In the genomic region with DNA sequence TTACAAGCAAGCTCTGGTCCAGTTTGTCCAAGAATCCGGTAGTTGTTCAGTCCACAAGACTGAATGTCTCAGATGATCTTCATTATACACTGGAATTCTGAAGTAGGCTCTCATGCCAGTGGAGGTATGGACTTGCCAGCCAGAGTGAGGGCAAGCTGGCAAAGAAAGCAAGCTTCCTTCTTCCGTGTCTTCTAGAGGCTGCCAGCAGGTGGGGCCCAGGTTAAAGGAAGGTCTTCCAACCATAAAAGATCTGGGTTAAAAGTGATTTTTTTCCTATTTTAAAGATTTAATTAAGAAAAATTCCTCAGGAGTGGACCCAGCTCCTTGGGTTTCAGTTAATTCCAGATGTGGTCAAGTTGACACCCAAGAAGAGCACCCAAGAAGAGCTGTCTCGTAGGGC, we compare ENCODE assay signal across 32 mouse cellular contexts. TPM values are rescaled to one million over a fixed set of nuclear protein-coding genes. Genes with fewer than 3 reads are reported as not detected.
DNase-seq lines count a peak whose midpoint lies in the region; ATAC-seq and TF ChIP-seq lines count a peak whose summit lies in the region.
"Had no signal": no experiment of that assay in that cellular context is flagged by ENCODE, and none has a peak within 500 bp of the region (broad histone marks: within the 10 kb centered on the region; RNA-seq: fewer than 3 reads in every experiment).

No protein-coding gene starts in this region.

- no peaks in the 10 kb centered on the region for H3K27me3 ChIP-seq in forebrain, postnatal 0 days (ENCODE audit: insufficient read depth, low read length)
- H3K27me3 ChIP-seq in forebrain, embryonic 12.5 days: no peaks in the 10 kb centered on the region
- H3K27me3 ChIP-seq: heart, embryonic 15.5 days; hindbrain, embryonic 12.5 days; limb, embryonic 12.5 days; neural tube, embryonic 13.5 days had no signal

- no peak overlapping the region for H3K4me3 ChIP-seq in forebrain, postnatal 0 days (ENCODE audit: low read depth, low read length)
- no peak overlapping the region for H3K4me3 ChIP-seq in forebrain, embryonic 12.5 days (replicated peaks)
- H3K4me3 ChIP-seq in left cerebral cortex, adult 2 months: no peak overlapping the region
- H3K4me3 ChIP-seq: erythroblast, embryonic 14.5 days; heart, embryonic 10.5 days; heart, embryonic 15.5 days; hindbrain, embryonic 12.5 days; limb, embryonic 12.5 days; neural tube, embryonic 13.5 days had no signal

- no peaks in the 10 kb centered on the region for H3K9me3 ChIP-seq in forebrain, postnatal 0 days (ENCODE audit: low read length)
- no peaks in the 10 kb centered on the region for H3K9me3 ChIP-seq in forebrain, embryonic 12.5 days
- H3K9me3 ChIP-seq: heart, embryonic 10.5 days; heart, embryonic 15.5 days; hindbrain, embryonic 12.5 days; limb, embryonic 12.5 days; neural tube, embryonic 13.5 days had no signal

- H3K4me1 ChIP-seq in forebrain, postnatal 0 days (ENCODE audit: insufficient read depth): no peaks in the 10 kb centered on the region
- no peaks in the 10 kb centered on the region for H3K4me1 ChIP-seq in forebrain, embryonic 12.5 days
- H3K4me1 ChIP-seq: heart, embryonic 15.5 days; hindbrain, embryonic 12.5 days; limb, embryonic 12.5 days; neural tube, embryonic 13.5 days had no signal

- H3K4me2 ChIP-seq in forebrain, postnatal 0 days (ENCODE audit: low read depth): no peak overlapping the region
- H3K4me2 ChIP-seq in forebrain, embryonic 12.5 days: no peak overlapping the region
- H3K4me2 ChIP-seq: heart, embryonic 15.5 days; hindbrain, embryonic 12.5 days; limb, embryonic 12.5 days; neural tube, embryonic 13.5 days had no signal

- WGBS in forebrain, postnatal 0 days: 79% methylated on average over 3 of the region's 3 CpGs
- WGBS in forebrain, embryonic 12.5 days: 92% methylated on average over 3 of the region's 3 CpGs

- H3K27ac ChIP-seq in forebrain, postnatal 0 days (ENCODE audit: low read depth, low read length): no peak overlapping the region
- no peak overlapping the region for H3K27ac ChIP-seq in forebrain, embryonic 12.5 days
- no peak overlapping the region for H3K27ac ChIP-seq in left cerebral cortex, adult 2 months
- H3K27ac ChIP-seq: heart, embryonic 10.5 days; heart, embryonic 15.5 days; hindbrain, embryonic 12.5 days; limb, embryonic 12.5 days; neural tube, embryonic 13.5 days had no signal

- ATAC-seq in forebrain, postnatal 0 days: no peak
- ATAC-seq in forebrain, embryonic 12.5 days (ENCODE audit: low FRiP score): no peak

- TF ChIP-seq POLR2A in brain, embryonic 14.5 days (IDR thresholded peaks at IDR 0.05; ENCODE audit: borderline replicate concordance, extremely low read depth, insufficient read depth, insufficient read length, poor library complexity, severe bottlenecking): no peak

- TF ChIP-seq CTCF in forebrain, postnatal 0 days (IDR thresholded peaks at IDR 0.05; ENCODE audit: low read depth): peak; percentile 53
- peak; percentile 18 for TF ChIP-seq CTCF in left cerebral cortex, adult 2 months (IDR thresholded peaks at IDR 0.05)
- peak; percentile 31; the same call in 1 of the 2 replicates for TF ChIP-seq CTCF in brain, embryonic 14.5 days (IDR thresholded peaks at IDR 0.05; ENCODE audit: borderline replicate concordance, extremely low read depth, insufficient read depth, insufficient read length)

- H3K9ac ChIP-seq in forebrain, postnatal 0 days: no peak overlapping the region
- no peak overlapping the region for H3K9ac ChIP-seq in forebrain, embryonic 12.5 days
- H3K9ac ChIP-seq: heart, embryonic 15.5 days; hindbrain, embryonic 12.5 days; limb, embryonic 12.5 days; neural tube, embryonic 13.5 days had no signal

- H3K36me3 ChIP-seq in forebrain, postnatal 0 days (ENCODE audit: insufficient read depth): no peaks in the 10 kb centered on the region
- peaks cover 71% of the 10 kb centered on the region for H3K36me3 ChIP-seq in forebrain, embryonic 12.5 days (replicated peaks)
- H3K36me3 ChIP-seq: heart, embryonic 15.5 days had no signal

- DNase-seq in forebrain, postnatal 0 days: no peak
- DNase-seq in left cerebral cortex, adult 2 months (ENCODE audit: extremely low spot score in 1 of 2, low spot score in 2 of 2): no peak
- DNase-seq in left cerebral cortex, adult 11 months (ENCODE audit: low spot score): no peak
- DNase-seq in retina, embryonic 14.5 days (ENCODE audit: low spot score): peak; percentile 16
- no peak for DNase-seq in retina, postnatal 1 day
- DNase-seq in brain, embryonic 14.5 days (ENCODE audit: low read depth): peak; percentile 17
- no peak for DNase-seq in heart, postnatal 36 days
- DNase-seq: adrenal gland, adult 2 months; adrenal gland, postnatal 36 days; cerebellum, adult 8-10 months; gastrocnemius, postnatal 14 days; kidney, adult 18-20 months; lung, postnatal 14 days; right cerebral cortex, postnatal 14 days had no signal

- intact Hi-C loops in left cerebral cortex, adult 2 months (cut with DNase I): no loop called here
- intact Hi-C loops in heart, postnatal 36 days (cut with DNase I): no loop called here

RNA-seq across cellular contexts. Expression of a gene that starts 15.7 kb away (rescaled TPM):
- total RNA-seq in forebrain, postnatal 0 days (2014; rRNA removed): 2.8 and 3.0 TPM in 2 replicates
- polyA plus RNA-seq in forebrain, postnatal 0 days (2015; fragmentation: Nextera tagmentation; extraction: Ambion mirVana): 2.1 and 3.1 TPM in 2 replicates
- 41.5 and 44.1 TPM in 2 replicates for polyA plus RNA-seq in forebrain, embryonic 12.5 days (2016; fragmentation: Nextera tagmentation; extraction: Ambion mirVana)
- 1 to 10 TPM; 1.2 to 2.0 TPM for total RNA-seq in left cerebral cortex, adult 2 months (2021)
- 11.0 and 15.9 TPM in 2 replicates for polyA plus RNA-seq in brain, embryonic 14.5 days (2012; rRNA removed)
- under 1 TPM; 0.16 to 0.89 TPM for total RNA-seq in heart, postnatal 36 days (2021)

RNA-seq across cellular contexts. Expression of a gene that starts 17.4 kb away (rescaled TPM):
- not detected in 2 replicates for total RNA-seq in forebrain, postnatal 0 days (2014; rRNA removed)
- polyA plus RNA-seq in forebrain, postnatal 0 days (2015; fragmentation: Nextera tagmentation; extraction: Ambion mirVana): 0.31 TPM in 1 of 2 replicates, not detected in the other
- polyA plus RNA-seq in forebrain, embryonic 12.5 days (2016; fragmentation: Nextera tagmentation; extraction: Ambion mirVana): not detected in 2 replicates
- not detected for total RNA-seq in left cerebral cortex, adult 2 months (2021)
- not detected in 2 replicates for polyA plus RNA-seq in brain, embryonic 14.5 days (2012; rRNA removed)
- total RNA-seq in heart, postnatal 36 days (2021): not detected
- total RNA-seq: adrenal gland, adult 2 months; adrenal gland, postnatal 36 days; gastrocnemius, postnatal 14 days; granulocyte monocyte progenitor cell, adult 5-6 weeks; heart, postnatal 25 days; left cerebral cortex, adult 18-20 months; left cerebral cortex, postnatal 25 days; liver, adult 2 months; MEL had no signal
- polyA plus RNA-seq: adrenal gland, adult 2 months; embryonic facial prominence, embryonic 14.5 days; erythroblast, embryonic 14.5 days; forebrain, embryonic 11.5 days; heart, embryonic 10.5 days; heart, embryonic 15.5 days; hindbrain, embryonic 12.5 days; kidney, embryonic 16.5 days; limb, embryonic 12.5 days; liver, adult 2 months; neural tube, embryonic 13.5 days; small intestine, adult 2 months; stomach, embryonic 14.5 days had no signal

RNA-seq across cellular contexts. Expression of a gene that starts 53.1 kb away (rescaled TPM):
- 16.0 and 21.3 TPM in 2 replicates for total RNA-seq in forebrain, postnatal 0 days (2014; rRNA removed)
- polyA plus RNA-seq in forebrain, postnatal 0 days (2015; fragmentation: Nextera tagmentation; extraction: Ambion mirVana): 26.5 and 31.4 TPM in 2 replicates
- 48.4 and 52.2 TPM in 2 replicates for polyA plus RNA-seq in forebrain, embryonic 12.5 days (2016; fragmentation: Nextera tagmentation; extraction: Ambion mirVana)
- total RNA-seq in left cerebral cortex, adult 2 months (2021): 10 to 100 TPM; 32.9 to 35.2 TPM
- polyA plus RNA-seq in brain, embryonic 14.5 days (2012; rRNA removed): 34.1 and 35.4 TPM in 2 replicates
- total RNA-seq in heart, postnatal 36 days (2021): 10 to 100 TPM; 21.0 to 22.2 TPM

Comparison
In these comparisons a context has a peak if more than half of its experiments do, and no peak if none do; other contexts are left out.
1. DNase-seq: peak in retina, embryonic 14.5 days (single experiment) and brain, embryonic 14.5 days (single experiment); none in forebrain, postnatal 0 days (single experiment), left cerebral cortex, adult 2 months (0 of 2), left cerebral cortex, adult 11 months (single experiment), retina, postnatal 1 day (single experiment) and heart, postnatal 36 days (0 of 2).
2. Peak in every context shown above with its lines, with median percentiles within 50 percentile points of each other: CTCF ChIP-seq.